8 mouse cellular contexts compared by ENCODE assay signal in genomic region chr11:76125386-76125785, GRCm38 (mm10). TPM values are rescaled to one million over a fixed set of nuclear protein-coding genes. Genes with fewer than 3 reads are reported as not detected.
A peak's percentile ranks its signal among the peaks of the same experiment; 100 is the strongest.
DNase-seq lines count a peak whose midpoint lies in the region; ATAC-seq lines count a peak whose summit lies in the region.
"Had no signal": no experiment of that assay in that cellular context is flagged by ENCODE, and none has a peak within 500 bp of the region (broad histone marks: within the 10 kb centered on the region; RNA-seq: fewer than 3 reads in every experiment).

No protein-coding gene starts in this region.

- peaks cover 3% of the 10 kb centered on the region; the same call in 1 of the 2 replicates for H3K4me1 ChIP-seq in limb, embryonic 11.5 days (ENCODE audit: control insufficient read depth, insufficient read depth, low read length)
- peaks cover 12% of the 10 kb centered on the region for H3K4me1 ChIP-seq in limb, embryonic 10.5 days
- H3K4me1 ChIP-seq in embryonic facial prominence, embryonic 11.5 days (ENCODE audit: control insufficient read depth, insufficient read depth, low read length) = no peaks in the 10 kb centered on the region
- peaks cover 36% of the 10 kb centered on the region for H3K4me1 ChIP-seq in heart, embryonic 12.5 days (replicated peaks)

- ATAC-seq in limb, embryonic 11.5 days (ENCODE audit: insufficient number of reproducible peaks, low FRiP score, low TSS enrichment, low read depth) = no peak
- no peak for ATAC-seq in embryonic facial prominence, embryonic 11.5 days (replicated peaks; ENCODE audit: insufficient number of reproducible peaks, low FRiP score, low TSS enrichment, low read depth)
- ATAC-seq in heart, embryonic 12.5 days (ENCODE audit: insufficient number of reproducible peaks, low FRiP score) = peak; percentile 77; the same call in 1 of the 2 replicates

- no peaks in the 10 kb centered on the region for H3K9me3 ChIP-seq in limb, embryonic 11.5 days (ENCODE audit: control insufficient read depth, low read length)
- no peaks in the 10 kb centered on the region for H3K9me3 ChIP-seq in limb, embryonic 10.5 days (replicated peaks)
- no peaks in the 10 kb centered on the region for H3K9me3 ChIP-seq in embryonic facial prominence, embryonic 11.5 days (replicated peaks; ENCODE audit: control insufficient read depth, low read length)
- no peaks in the 10 kb centered on the region for H3K9me3 ChIP-seq in heart, embryonic 12.5 days (replicated peaks)

- no peak overlapping the region for H3K27ac ChIP-seq in limb, embryonic 11.5 days (replicated peaks; ENCODE audit: low read depth, low read length)
- no peak overlapping the region; the same call in 1 of the 2 replicates for H3K27ac ChIP-seq in limb, embryonic 10.5 days
- no peak overlapping the region for H3K27ac ChIP-seq in embryonic facial prominence, embryonic 11.5 days (replicated peaks; ENCODE audit: low read depth, low read length)
- peak overlapping the region; percentile 81 for H3K27ac ChIP-seq in heart, embryonic 12.5 days (ENCODE audit: poor library complexity, severe bottlenecking)

- H3K36me3 ChIP-seq in limb, embryonic 11.5 days (ENCODE audit: control insufficient read depth, insufficient read depth, low read length) = no peaks in the 10 kb centered on the region; the same call in 1 of the 2 replicates
- peaks cover 23% of the 10 kb centered on the region for H3K36me3 ChIP-seq in limb, embryonic 10.5 days
- no peaks in the 10 kb centered on the region for H3K36me3 ChIP-seq in embryonic facial prominence, embryonic 11.5 days (replicated peaks; ENCODE audit: control insufficient read depth, insufficient read depth, low read depth, low read length)
- H3K36me3 ChIP-seq in heart, embryonic 12.5 days = peaks cover 9% of the 10 kb centered on the region; the same call in 1 of the 2 replicates

- peak; percentile 34 for DNase-seq in limb, embryonic 11.5 days (ENCODE audit: low spot score)
- DNase-seq in limb, embryonic 10.5 days (ENCODE audit: low spot score) = no peak
- peak; percentile 54 for DNase-seq in embryonic facial prominence, embryonic 11.5 days (ENCODE audit: low spot score)
- DNase-seq in mesoderm, embryonic 11.5 days (ENCODE audit: low read depth, low spot score) = peak; percentile 25
- no peak for DNase-seq in testis, postnatal 10 days (ENCODE audit: low spot score)
- no peak for DNase-seq in thymus, postnatal 14 days
- DNase-seq: right cerebral cortex, adult 18-20 months had no signal

- H3K27me3 ChIP-seq in limb, embryonic 11.5 days (ENCODE audit: control insufficient read depth, insufficient read depth, low read length) = no peaks in the 10 kb centered on the region
- H3K27me3 ChIP-seq in limb, embryonic 10.5 days (ENCODE audit: low read depth, poor library complexity, severe bottlenecking) = no peaks in the 10 kb centered on the region
- no peaks in the 10 kb centered on the region for H3K27me3 ChIP-seq in embryonic facial prominence, embryonic 11.5 days (ENCODE audit: control insufficient read depth, insufficient read depth, low read length)
- no peaks in the 10 kb centered on the region for H3K27me3 ChIP-seq in heart, embryonic 12.5 days (replicated peaks)

- 71% methylated on average over 8 of the region's 8 CpGs for WGBS in limb, embryonic 11.5 days
- WGBS in limb, embryonic 10.5 days = 65% methylated on average over 8 of the region's 8 CpGs
- WGBS in embryonic facial prominence, embryonic 11.5 days = 41% methylated on average over 8 of the region's 8 CpGs
- 13% methylated on average over 8 of the region's 8 CpGs for WGBS in heart, embryonic 12.5 days

- H3K9ac ChIP-seq in limb, embryonic 11.5 days (ENCODE audit: low read length) = no peak overlapping the region
- H3K9ac ChIP-seq in embryonic facial prominence, embryonic 11.5 days (replicated peaks; ENCODE audit: low read length) = no peak overlapping the region
- H3K9ac ChIP-seq in heart, embryonic 12.5 days = no peak overlapping the region

- H3K4me3 ChIP-seq in limb, embryonic 11.5 days (ENCODE audit: low read depth, low read length) = no peak overlapping the region
- H3K4me3 ChIP-seq in limb, embryonic 10.5 days = no peak overlapping the region
- no peak overlapping the region for H3K4me3 ChIP-seq in embryonic facial prominence, embryonic 11.5 days (ENCODE audit: low read depth, low read length)
- H3K4me3 ChIP-seq in heart, embryonic 12.5 days = no peak overlapping the region

- H3K4me2 ChIP-seq in limb, embryonic 11.5 days (ENCODE audit: low read depth, severe bottlenecking) = no peak overlapping the region
- H3K4me2 ChIP-seq in embryonic facial prominence, embryonic 11.5 days (ENCODE audit: low read depth, low read length) = no peak overlapping the region
- peak overlapping the region; percentile 54 for H3K4me2 ChIP-seq in heart, embryonic 12.5 days

RNA-seq across cellular contexts. Expression of gene Vps53, which starts 54.1 kb away (rescaled TPM):
- polyA plus RNA-seq in limb, embryonic 11.5 days (2014; fragmentation: Nextera tagmentation; extraction: Ambion mirVana) = 36.6 and 40.4 TPM in 2 replicates
- 36.0 and 36.2 TPM in 2 replicates for polyA plus RNA-seq in limb, embryonic 10.5 days (2016; fragmentation: Nextera tagmentation; extraction: Ambion mirVana)
- polyA plus RNA-seq in embryonic facial prominence, embryonic 11.5 days (2014; fragmentation: Nextera tagmentation; extraction: Ambion mirVana) = 41.1 and 41.7 TPM in 2 replicates
- polyA plus RNA-seq in heart, embryonic 12.5 days (2016; fragmentation: Nextera tagmentation; extraction: Ambion mirVana) = 32.2 and 34.2 TPM in 2 replicates

RNA-seq across cellular contexts. Expression of gene Fam57a, which starts 54.1 kb away (rescaled TPM):
- 37.0 TPM in 2 replicates for polyA plus RNA-seq in limb, embryonic 11.5 days (2014; fragmentation: Nextera tagmentation; extraction: Ambion mirVana)
- polyA plus RNA-seq in limb, embryonic 10.5 days (2016; fragmentation: Nextera tagmentation; extraction: Ambion mirVana) = 34.9 and 36.4 TPM in 2 replicates
- 31.0 and 34.3 TPM in 2 replicates for polyA plus RNA-seq in embryonic facial prominence, embryonic 11.5 days (2014; fragmentation: Nextera tagmentation; extraction: Ambion mirVana)
- 28.3 and 28.7 TPM in 2 replicates for polyA plus RNA-seq in heart, embryonic 12.5 days (2016; fragmentation: Nextera tagmentation; extraction: Ambion mirVana)

Comparison
In these comparisons a context has a peak if more than half of its experiments do, and no peak if none do; other contexts are left out.
1. DNase-seq: peak in limb, embryonic 11.5 days (single experiment), embryonic facial prominence, embryonic 11.5 days (single experiment) and mesoderm, embryonic 11.5 days (single experiment); none in limb, embryonic 10.5 days (single experiment), testis, postnatal 10 days (single experiment) and thymus, postnatal 14 days (single experiment).